Mouse (Mus musculus): Measurements from ENCODE around the gene Mtmr3.

Mtmr3 gene

DNA sequence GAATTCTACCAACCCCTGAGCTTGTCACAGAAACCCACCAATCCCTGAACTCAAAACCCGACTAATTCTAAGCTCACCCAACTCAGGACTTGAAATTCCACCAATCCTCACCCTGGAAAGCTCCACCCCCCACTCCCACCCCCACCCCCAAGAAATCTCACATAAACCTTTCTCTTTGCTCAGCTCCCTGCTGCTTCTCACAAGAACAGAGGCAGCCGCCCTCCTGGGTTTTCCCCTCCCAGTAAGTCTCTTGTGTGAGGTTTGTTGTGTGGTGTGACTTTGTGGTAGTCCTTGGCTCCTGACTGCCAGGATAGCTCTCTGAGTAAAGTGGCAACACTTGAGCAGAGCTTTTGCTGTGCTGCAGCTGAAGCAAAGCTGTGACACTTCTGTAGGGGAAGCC, 131.8 kb downstream of the Mtmr3 start:
- DNase-seq = no peak

GRCm38 (mm10) chr11:4461154-4461553, 133.5 kb downstream of the Mtmr3 start:
- DNase-seq = no peak

GRCm38 (mm10) chr11:4460615-4461014, 134.0 kb downstream of the Mtmr3 start:
- DNase-seq = no peak

- DNase-seq = no peak
Measured at GRCm38 (mm10) chr11:4454895-4455535, 139.6 kb downstream of the Mtmr3 start.

- no peak for DNase-seq
Measured at GRCm38 (mm10) chr11:4452467-4453184, 142.0 kb downstream of the Mtmr3 start.

DNA sequence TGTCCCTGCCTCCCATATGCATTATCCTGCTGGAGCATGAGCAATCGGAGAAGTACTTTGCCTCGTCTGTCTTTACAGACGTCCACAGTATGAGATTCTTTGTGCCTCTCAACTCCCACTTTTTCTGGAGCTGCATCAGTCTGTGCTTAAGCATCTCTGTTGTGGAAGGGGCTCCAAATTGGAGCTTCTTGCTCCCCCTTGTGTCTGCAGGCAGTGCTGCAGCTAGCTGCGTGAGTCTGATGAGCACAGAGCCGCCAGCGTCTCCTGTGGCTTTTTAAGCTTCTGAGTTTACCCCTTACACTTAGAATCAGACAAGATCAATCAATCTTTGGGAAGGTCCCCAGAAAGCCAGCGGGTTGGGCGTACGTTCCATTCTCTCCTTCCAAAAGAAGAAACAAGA, 143.5 kb downstream of the Mtmr3 start:
- DNase-seq = peak; percentile 57 to 58

- no peak for DNase-seq
Measured at GRCm38 (mm10) chr11:4446195-4446868, 148.3 kb downstream of the Mtmr3 start.

GRCm38 (mm10) chr11:4442280-4442679, 152.4 kb downstream of the Mtmr3 start:
- no peak for DNase-seq

- DNase-seq = peak; percentile 28 to 33
Measured at GRCm38 (mm10) chr11:4440978-4441377, 153.7 kb downstream of the Mtmr3 start, which contains the start of gene Hormad2. Hormad2 (minus strand) TSS chr11:4441105.

DNA sequence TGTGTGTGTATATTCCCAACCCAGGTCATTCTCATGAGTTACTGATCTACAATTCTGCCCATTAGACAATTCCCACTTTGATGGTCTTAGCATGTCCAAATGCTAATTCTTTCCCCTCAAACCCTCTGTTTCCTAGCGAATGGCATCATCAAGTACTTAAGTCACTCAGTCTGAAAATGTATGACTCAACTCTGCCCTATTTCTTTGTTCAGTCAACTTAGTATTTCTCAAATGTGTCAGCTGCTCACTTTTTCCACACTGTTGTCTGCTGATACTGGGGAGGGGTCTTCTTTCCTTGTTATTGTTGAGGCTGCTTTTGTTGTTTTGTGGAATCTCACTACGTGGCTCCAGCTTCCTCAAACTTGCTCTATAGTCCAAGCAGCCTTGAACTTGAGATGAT, 156.5 kb downstream of the Mtmr3 start:
- DNase-seq = no peak

DNA sequence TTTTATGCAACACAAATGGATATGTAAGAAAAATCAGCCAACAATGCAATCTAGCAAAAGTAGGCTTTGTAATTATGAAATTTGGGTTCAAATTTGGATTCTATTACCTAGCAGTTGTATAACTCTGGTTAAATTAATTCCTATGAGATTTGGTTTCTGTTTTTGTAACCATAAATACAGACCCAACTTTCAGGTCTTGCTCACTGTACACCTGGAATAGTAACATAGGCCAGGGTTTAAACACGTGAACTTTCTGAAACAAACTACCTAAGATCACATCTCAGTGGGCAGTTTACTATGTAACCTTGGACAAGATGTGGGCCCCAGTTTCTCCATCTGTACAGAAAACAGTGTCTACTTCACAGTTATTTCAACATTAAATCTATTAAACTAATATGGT, 157.3 kb downstream of the Mtmr3 start:
- no peak for DNase-seq

DNA sequence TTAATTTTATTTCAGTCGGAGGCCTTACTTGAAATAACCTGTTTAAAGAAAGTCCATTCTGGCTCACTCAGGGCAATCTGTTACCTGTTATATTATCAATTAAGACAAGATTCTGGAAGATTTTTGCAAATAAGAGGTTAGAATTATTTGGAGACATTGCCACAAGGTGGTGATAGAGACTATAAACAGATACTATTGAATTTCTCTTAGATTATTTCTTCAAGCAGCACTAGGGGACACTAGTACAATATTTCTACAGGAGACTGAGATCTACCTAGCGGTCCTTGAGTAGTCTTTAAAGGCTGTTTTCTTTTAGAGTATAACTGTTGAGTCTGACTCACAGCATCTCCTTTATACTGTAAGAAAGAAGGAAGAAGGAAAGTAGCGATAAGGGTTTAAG, 158.0 kb downstream of the Mtmr3 start:
- DNase-seq = no peak

GRCm38 (mm10) chr11:4434461-4434860, 160.2 kb downstream of the Mtmr3 start:
- no peak for DNase-seq
